Mouse (Mus musculus): ENCODE data around the gene Ascc2. TPM values are rescaled to one million over a fixed set of nuclear protein-coding genes. Genes with fewer than 3 reads are reported as not detected.
"Not testable (repeated sequence)": the region's sequence is repeated elsewhere in the genome, so short reads cannot be mapped to it uniquely, and the experiment has no call there.

Ascc2 gene
- total RNA-seq, 2 experiments from 2014 or later = 13.6 to 15.2 TPM

DNA sequence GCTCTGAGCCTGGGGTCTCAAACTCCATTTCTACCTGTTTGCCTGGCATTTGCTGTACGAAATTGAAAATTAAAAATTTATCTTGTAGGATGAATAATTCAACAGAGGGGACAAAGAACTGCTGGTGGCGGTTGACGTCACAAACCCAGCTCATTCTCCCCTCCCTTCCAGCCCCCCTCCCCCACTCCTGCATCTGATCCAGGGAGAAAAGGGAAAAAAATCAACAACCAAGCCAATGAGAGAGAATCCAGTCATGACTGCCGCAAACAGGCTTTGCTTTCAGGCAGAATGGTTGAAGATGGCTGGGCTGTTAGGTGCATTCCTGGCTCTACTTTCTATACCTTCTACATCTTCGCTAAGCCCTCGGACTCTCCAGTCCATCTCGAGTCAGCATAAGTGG is 11.6 kb upstream of the Ascc2 start:
- DNase-seq (ENCODE audit: low spot score) = no peak
- intact Hi-C loops (cut with DNase I) = no loop called here

DNA sequence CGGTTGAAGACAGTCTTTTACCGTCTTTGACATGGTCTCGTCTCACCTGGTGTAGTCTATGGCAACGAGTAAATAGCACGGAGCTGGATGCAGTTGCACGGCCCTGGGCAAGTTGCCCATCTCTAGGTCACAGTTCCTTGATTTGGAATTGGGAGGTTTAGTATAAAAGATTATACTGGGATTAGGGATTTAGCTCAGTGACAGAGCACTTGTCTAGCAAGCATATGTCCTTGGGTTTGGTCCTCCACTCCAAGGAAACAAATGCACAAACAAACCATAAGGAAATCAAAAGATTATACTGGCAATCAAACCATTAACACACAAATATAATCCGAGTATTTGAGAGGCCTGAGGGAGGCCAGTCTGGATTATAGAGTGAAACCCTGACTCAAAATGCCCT is 9.9 kb upstream of the Ascc2 start:
- no peak for DNase-seq (ENCODE audit: low spot score)
- intact Hi-C loops (cut with DNase I) = no loop called here

DNA sequence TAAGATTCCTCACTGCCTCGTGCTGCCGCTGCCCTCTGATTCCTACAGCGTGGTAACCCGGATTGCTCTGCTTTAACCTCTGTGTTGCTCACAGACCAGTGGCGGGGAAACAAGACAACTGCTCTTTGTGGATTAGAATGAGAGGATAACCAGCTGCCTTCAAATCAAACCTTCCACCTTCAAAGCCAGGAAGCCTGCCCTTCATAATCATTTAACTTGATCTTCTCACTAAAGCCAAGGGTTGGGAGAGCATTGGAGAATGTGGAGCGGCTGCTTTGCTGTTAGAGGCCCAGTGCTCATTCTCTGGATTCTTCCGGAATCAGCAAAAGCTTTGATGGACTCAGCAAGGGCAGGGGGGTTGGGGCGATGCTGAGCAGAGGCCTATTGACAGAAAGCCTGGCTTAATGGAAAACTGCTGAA is 7.7 kb upstream of the Ascc2 start:
- no peak for DNase-seq (ENCODE audit: low spot score)
- intact Hi-C loops (cut with DNase I) = loop anchor here (5.0 kb wide), 1 partner anchor 113 kb away; no protein-coding TSS in a partner anchor

DNA sequence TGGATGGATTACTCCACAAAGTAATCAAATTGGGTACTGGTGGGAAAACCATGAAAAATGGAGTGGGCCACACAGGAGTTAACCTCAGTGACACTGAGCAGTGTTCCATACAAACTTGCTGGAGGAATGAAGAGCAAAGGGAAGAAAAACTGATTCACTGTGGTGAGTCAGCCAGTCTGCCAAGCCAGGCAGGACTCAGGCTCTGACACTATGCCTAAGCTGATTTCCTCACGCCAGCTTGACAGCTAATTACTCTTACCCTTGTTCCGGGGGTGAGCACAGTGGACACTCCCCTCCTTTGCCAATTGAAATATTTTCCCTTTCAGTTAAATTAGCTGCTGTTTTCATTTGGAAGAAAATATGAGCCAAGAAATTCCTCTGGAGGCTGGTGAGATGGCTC is 4.1 kb upstream of the Ascc2 start:
- intact Hi-C loops (cut with DNase I) = loop anchor here (5.0 kb wide), 1 partner anchor 116 kb away; no protein-coding TSS in a partner anchor
- no peak for DNase-seq (ENCODE audit: low spot score)

DNA sequence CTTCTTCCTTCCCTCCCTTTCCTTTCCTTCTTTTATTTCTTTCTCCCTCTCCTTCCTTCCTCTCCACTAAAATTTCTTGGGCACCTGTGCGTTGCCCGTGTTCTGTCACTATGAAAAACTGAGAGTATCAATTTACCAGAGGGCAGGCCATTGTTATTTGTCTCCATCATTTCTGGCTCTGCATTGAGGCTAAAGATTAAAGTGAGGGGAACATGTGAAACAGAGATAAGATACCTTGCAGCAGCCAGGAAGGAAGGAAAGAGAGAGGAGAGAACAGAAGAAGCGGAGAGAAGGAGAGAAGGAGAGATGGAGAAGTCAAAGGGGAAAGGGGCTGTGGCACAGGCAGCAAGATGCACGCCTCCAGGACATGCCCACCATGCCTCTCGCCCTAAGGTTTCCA is 3.2 kb upstream of the Ascc2 start:
- no peak for DNase-seq (ENCODE audit: low spot score)
- intact Hi-C loops (cut with DNase I) = loop anchor here (5.0 kb wide), 1 partner anchor 117 kb away; no protein-coding TSS in a partner anchor

DNA sequence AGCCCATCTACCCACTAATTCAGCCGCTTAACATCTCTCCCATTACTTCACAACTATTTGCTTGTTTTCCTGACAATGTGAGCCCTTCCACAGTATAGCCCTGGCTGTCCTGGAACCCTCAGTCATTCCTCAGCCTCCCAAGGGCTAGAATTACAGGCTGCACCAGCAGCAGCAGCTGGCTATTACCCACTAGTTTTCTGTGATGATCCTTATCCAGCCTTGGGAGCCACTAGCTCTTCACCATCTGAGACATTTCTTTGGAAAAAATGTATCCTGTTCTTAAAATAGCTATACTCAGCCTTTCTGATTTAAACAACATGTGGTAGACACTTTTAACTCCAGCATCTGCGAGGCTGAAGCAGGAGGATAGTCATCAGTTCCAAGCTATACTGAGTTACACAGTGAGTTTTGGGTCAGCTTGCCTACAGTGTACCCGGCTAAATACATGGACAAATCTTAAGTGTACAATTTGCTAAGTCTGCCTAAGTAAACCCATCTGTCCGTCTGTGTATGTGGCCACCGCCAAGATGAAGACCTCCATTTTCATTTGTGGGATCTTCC is 685 bp upstream of the Ascc2 start:
- no peak for DNase-seq (ENCODE audit: low spot score)
- intact Hi-C loops (cut with DNase I) = loop anchor here (5.0 kb wide), 1 partner anchor 135 kb away; no protein-coding TSS in a partner anchor

DNA sequence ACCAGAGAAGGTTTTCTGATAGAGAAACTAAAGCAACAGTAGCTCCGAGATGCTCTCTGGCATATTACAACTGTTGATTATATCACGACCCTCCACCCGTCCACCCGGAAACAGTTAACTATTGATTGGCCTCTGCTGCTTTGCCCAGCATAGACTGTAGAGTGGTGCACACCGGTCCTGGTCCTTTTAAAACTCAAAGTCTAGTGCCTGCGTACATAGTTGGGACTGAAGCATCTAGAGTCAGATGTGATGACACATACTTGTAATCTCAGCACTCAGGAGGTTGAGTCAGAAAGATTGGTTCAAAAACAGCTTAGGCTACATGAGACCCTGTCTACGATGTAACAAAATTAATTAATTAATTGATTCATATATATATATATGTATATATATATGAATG is 714 bp downstream of the Ascc2 start:
- intact Hi-C loops (cut with DNase I) = loop anchor here (2.0 to 5.0 kb wide), 2 partner anchors 43 to 136 kb away; partner anchors contain the start of gene Mtmr3
- DNase-seq (ENCODE audit: low spot score) = no peak

DNA sequence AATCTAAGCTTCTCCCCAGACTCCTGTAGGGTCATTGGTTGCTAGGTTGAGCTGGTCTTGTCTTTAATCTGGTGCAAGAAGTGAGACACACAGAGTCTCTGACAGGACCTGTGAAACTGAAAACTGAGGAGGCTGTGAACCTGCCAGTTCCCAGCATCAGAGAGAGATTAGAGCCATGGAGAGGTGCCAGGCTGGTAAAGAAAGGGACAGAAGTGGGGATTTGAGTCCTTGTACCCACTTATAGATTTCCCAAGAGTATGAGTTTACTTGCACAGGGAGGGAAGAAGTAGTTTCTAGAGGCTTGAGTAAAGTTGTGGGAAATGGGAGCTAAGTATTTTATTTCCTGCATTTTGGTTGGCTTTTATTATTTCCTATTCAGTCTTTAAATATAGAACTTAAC is 3.6 kb downstream of the Ascc2 start:
- intact Hi-C loops (cut with DNase I) = no loop called here
- no peak for DNase-seq (ENCODE audit: low spot score)

DNA sequence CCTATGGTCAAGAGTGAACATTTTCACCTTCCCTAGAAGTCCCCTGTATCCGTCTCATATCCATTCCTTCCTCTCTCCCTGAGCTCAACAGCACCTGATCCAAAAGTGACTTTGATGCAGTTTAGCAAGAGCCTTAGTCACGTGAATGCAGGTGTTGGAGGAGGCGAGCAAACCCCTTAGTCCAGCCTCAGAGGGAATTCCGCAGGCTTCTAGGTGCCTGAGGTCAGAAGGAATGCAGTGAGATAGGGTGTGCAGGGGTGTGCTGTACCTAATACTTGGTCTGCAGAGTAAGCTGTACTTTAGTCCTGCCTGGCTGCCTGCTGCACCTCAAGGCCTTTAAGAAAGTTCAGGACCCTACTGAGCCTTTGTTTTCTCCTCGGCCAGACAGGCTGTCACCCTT is 6.2 kb downstream of the Ascc2 start:
- DNase-seq (ENCODE audit: low spot score) = no peak
- intact Hi-C loops (cut with DNase I) = no loop called here

DNA sequence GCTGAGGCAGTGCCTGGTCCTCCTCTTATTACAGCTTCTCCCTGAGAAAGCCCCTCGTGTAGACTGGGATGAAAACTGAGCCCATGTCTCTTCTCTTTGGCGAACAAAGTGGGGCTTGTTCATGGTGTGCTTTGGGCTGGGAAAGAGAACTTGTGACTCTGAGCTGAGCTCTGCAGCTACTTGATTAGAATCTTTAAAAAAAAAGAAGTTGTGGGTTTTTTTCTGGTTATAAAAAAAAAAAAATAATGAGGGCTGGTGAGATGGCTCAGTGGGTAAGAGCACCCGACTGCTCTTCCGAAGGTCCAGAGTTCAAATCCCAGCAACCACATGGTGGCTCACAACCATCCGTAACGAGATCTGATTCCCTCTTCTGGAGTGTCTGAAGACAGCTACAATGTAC is 7.6 kb downstream of the Ascc2 start:
- DNase-seq (ENCODE audit: low spot score); intact Hi-C loops (cut with DNase I): not testable (repeated sequence)

DNA sequence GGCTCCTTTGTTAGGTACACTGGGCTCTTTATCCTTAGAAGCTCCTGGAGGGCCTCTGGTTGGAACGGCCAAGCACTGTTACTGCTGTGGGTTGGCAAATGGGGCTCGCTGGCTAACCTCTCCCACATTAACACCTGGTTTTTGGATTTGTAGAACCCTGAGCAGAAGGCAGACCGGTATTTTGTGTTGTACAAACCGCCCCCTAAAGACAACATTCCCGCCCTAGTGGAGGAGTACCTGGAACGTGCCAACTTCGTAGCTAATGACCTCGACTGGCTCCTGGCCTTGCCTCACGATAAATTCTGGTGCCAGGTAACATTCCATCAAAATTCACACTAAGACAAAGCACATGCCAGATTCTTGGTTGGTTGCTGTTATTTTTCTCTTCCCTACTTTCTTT is 8.9 kb downstream of the Ascc2 start:
- intact Hi-C loops (cut with DNase I) = no loop called here

DNA sequence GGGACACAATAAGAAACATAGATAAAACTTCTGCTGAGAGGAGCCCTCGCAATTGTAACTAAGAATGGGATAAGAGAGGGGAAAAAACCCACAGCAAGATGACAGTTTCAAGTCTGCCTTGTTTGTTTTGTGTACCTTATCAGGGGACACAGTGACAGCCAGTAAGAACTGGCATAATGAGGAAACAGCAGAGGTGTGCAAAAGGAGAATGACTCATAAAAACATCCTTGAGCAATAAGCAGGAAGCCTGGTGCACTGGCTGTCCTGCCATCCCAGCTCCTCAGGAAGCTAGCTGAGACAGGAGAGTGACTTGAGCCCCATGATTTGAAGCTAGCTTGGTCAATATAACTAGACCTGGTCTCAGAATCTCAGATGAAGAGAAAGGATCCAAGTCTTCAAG is 22.3 kb downstream of the Ascc2 start:
- intact Hi-C loops (cut with DNase I) = no loop called here
- no peak for DNase-seq (ENCODE audit: low spot score)

More for the DNA sequence above, 8.9 kb downstream of the Ascc2 start:
- DNase-seq (ENCODE audit: low spot score) = no peak

DNA sequence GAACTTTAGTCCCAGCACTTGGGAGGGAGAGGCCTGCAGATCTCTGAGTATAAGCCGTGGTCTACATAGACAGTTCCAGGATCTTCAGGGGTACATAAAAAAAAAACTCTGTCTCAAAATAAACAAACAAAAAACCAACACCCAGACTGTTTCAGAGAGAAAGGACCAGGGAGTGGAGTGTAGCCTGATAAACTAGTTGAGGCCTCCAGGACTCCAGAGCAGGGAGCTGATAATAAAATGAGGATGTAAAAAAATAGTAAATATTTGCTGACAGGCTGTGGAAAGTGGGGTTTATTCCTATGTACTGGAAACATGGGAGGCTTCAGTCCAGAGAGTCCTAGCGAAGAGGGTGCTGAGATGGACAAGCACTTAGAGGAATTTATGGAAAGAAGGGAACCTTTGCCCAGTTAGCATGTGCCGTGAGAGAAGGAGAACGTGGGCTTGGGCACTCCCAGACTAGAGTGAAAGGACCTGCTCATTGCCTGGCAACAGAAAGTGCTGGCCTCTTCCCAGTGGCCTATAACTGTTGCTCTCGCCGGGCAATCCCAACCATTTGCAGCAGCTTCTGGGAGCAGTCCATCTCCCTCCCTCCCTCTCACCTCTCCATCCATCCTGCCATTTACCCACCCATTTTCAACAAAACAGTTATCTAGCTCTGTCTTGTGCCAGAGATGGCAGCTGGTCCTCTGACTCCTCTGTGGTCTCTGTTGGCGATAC is 22.9 kb downstream of the Ascc2 start:
- intact Hi-C loops (cut with DNase I) = no loop called here
- DNase-seq (ENCODE audit: low spot score) = no peak

DNA sequence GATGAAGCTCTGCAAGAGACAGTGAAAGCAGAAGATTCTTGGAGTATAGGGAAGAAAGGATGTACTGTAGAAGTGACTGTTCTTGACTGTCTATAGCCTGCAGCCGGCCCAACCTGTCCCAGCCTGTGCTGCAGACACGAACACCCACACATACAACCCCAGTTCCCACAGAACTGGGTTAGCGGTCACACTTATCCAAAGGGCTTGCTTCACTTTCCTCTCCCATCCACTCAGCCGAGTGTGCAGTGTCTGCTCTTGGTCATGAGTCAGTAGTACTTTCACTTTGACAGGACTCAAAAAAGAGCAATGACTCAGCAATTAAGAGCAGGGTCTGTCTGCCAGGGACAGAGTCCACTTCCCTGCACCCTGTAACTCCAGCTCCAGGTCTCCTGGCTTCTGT is 23.8 kb downstream of the Ascc2 start:
- intact Hi-C loops (cut with DNase I) = no loop called here
- DNase-seq (ENCODE audit: low spot score) = no peak

DNA sequence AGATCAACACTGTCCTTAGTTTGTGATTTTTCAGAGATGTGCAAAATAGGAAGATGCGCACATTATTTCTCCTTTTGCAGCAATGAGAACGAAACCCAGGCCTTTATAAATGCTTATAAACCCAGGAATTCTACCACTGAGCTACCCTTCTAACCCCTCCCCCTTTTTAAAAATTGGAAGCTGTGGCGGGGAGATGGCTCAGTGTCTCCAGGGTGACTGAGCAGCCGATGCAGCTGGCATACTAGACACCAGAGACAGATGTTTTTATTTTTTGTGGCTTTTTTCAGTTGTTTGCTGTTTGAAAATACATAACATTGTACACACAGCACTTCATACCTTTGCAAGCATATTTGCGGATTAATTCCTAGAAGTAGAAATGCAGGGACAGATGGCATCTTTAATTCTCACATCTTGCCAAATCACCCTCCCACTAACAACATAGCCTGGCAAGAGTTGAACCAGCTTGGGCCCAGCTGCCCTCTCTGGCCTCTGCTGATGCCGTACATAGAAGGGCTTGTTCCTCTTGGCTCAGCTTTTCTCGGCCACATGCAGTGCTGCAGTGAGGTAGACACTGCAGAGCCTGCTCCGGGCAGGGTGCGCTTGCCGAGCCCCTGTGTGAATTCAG is 24.4 kb downstream of the Ascc2 start:
- intact Hi-C loops (cut with DNase I) = no loop called here
- DNase-seq (ENCODE audit: low spot score) = no peak

DNA sequence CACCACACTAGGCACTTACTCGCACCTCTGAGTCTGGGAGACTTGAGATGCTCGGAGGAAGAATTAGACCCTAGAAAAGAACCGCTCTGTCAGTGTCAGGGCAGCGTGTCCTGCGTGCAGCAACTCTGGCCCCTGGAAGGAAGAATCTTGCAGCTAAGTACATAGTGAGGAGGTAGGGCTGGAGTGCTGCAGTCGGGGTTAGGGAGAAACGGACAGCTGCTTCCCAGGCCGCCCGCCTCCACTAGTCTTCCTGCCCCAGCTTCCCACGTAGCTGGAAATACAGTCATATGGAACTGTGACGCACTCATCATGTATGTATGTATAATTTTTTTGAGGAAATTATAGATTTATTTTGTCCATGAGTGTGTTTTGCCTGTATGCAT is 24.9 kb downstream of the Ascc2 start:
- intact Hi-C loops (cut with DNase I) = no loop called here
- no peak for DNase-seq (ENCODE audit: low spot score)

DNA sequence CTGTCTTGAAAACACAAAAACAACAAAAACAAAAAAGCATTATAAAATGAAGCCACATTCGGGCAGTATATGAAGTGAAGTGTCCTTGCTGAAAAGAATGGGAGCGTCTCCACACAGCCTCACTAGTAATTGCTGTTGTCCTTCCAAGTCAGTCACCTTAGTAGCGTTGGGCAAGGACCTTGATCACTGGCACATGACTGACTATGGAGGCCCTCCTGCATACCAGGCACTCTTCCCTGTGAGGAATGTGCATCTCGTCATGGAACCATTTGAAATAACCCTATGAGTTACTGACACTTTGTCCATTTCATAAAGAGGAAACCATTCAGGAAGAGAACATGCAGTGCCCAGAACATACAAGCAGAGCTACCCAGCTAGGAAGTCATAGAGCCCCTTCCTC is 34.2 kb downstream of the Ascc2 start:
- intact Hi-C loops (cut with DNase I) = no loop called here
- DNase-seq (ENCODE audit: low spot score) = no peak

DNA sequence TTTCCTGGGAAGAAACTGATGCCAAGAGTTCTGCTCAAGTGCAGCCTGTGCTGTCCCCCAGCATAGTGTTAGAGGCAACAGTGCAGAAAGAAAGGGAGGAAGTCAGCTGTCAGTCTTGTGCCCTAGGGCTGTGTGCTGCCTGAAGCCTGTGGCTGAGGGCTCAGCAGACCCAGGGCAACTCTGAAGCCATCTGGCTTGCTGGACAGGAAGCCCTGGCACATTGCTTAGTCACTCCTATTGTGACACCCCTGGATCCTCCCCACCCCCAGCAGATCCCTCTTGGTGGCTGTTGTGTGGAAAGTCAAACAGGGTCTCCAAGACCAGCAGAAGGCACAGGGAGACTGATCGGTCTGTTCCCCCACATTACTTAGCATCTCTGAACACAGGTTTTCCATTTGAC is 37.0 kb downstream of the Ascc2 start:
- intact Hi-C loops (cut with DNase I) = no loop called here
- DNase-seq (ENCODE audit: low spot score) = no peak

DNA sequence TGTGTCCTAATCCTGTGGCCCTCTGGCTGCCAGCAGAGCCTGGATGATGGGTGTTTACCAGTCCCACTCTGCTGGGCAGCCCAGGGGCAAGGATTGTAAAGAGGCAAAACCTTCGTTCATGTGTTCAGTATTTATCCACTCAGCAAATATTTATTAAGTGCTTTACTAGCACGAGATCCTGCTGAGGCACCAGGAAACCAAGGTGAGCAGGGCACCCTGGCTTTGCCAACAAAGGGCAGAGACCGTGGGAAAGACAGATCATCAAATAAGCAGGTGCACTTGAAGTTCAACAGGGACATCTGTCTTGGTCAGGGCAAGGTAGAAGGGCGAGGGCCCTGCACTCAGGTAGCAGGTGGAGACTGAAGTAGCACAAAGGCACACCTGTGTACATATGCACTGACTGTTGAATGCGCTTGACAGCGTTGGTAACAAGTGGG is 37.6 kb downstream of the Ascc2 start:
- DNase-seq (ENCODE audit: low spot score) = no peak
- intact Hi-C loops (cut with DNase I) = no loop called here

DNA sequence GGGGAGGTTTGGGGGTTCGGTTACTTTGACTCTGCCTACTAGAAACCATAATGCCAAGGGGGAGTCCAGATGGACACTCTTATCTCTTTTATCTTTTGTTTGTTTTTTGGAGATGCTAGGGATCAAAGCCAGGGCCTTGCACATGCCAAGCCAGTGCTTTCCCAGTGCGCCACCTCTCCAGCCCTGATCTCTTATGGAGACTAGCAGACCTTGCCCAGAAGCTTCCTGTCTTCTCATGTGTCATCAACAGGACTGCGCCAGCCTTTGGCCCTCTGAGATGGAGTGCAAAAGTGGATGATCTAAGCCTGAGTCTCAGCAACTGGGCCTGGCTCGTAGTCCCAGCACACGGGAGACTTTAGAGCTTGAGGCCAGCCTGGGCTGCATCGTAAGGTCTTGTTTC is 38.1 kb downstream of the Ascc2 start:
- intact Hi-C loops (cut with DNase I) = no loop called here
- no peak for DNase-seq (ENCODE audit: low spot score)

DNA sequence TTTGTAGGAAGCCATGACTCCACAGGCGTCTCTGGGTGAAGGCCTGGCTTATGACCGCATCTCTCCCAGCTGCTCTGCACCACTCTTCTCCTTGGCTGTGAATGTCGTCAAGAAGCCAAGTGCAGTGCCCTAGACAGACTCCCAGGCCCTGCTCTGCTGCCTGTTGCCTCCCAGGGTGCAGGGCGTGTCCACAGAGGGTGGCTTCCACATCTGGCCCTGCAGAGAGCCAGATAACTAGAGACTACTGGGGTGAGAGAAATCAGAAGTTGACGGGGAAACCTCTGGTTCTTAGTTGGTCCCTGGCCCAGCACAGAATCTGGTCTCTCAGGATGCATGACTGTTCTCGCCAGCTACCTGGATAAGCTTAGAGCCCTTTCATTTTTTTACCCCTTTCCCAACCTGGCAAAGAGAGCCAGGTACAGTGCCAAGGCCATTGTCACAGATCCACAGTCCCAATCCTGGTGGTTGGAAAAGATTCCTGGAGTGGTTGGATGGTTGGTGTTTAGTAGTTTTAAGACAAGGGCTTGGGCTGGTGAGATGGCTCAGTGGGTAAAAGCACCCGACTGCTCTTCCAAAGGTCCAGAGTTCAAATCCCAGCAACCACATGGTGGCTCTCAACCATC is 39.8 kb downstream of the Ascc2 start:
- intact Hi-C loops (cut with DNase I) = no loop called here
- DNase-seq (ENCODE audit: low spot score) = no peak
